Mouse (Mus musculus): ENCODE measurements at regions not wholly inside any gene's neighbourhood (a gene's known extent, or its start where the extent isn't known, plus 50 kb on each side); places are given as distances from the start of the nearest gene placed in this dataset.
"Not testable (repeated sequence)": the region's sequence is repeated elsewhere in the genome, so short reads cannot be mapped to it uniquely, and the experiment has no call there.

- Histone ChIP-seq H3K4me3 (ENCODE audit: low read length) (no peak overlapping the region), H3K4me1 (ENCODE audit: control insufficient read depth, insufficient read depth, low read depth, low read length) (peaks cover 23% of the 10 kb centered on the region), H3K27me3 (replicated peaks; ENCODE audit: control insufficient read depth, insufficient read depth, low read length) (peaks cover 2% of the 10 kb centered on the region; the same call in 1 of the 2 replicates), H3K9ac (ENCODE audit: low read depth, low read length) (no peak overlapping the region), H3K4me2 (ENCODE audit: low read length) (no peak overlapping the region), H3K36me3 (ENCODE audit: control insufficient read depth, insufficient read depth, low read length) (no peaks in the 10 kb centered on the region), H3K9me3 (ENCODE audit: control insufficient read depth, low read length) (no peaks in the 10 kb centered on the region), H3K27ac (ENCODE audit: low read depth, low read length) (no peak overlapping the region)
- ATAC-seq, result peak; percentile 56
- 49% methylated on average over 6 of the region's 6 CpGs for WGBS
These were observed 188.1 kb upstream of the Irx4 start for GRCm38 (mm10) chr13:73071854-73072852.

GRCm38 (mm10) chr13:73077866-73078430 lies 182.3 kb upstream of the Irx4 start:
- no peaks in the 10 kb centered on the region for H3K9me3 ChIP-seq (ENCODE audit: control insufficient read depth, low read length)
- no peak overlapping the region for H3K4me3 ChIP-seq (ENCODE audit: low read length)
- 80% methylated on average over 2 of the region's 2 CpGs for WGBS
- no peak overlapping the region for H3K27ac ChIP-seq (ENCODE audit: low read depth, low read length)
- peaks cover 2% of the 10 kb centered on the region; the same call in 1 of the 2 replicates for H3K27me3 ChIP-seq (replicated peaks; ENCODE audit: control insufficient read depth, insufficient read depth, low read length)
- H3K36me3 ChIP-seq (ENCODE audit: control insufficient read depth, insufficient read depth, low read length), result no peaks in the 10 kb centered on the region
- no peak overlapping the region for H3K9ac ChIP-seq (ENCODE audit: low read depth, low read length)
- no peak overlapping the region for H3K4me2 ChIP-seq (ENCODE audit: low read length)
- no peak for ATAC-seq
- H3K4me1 ChIP-seq (ENCODE audit: control insufficient read depth, insufficient read depth, low read depth, low read length), result no peaks in the 10 kb centered on the region

GRCm38 (mm10) chr13:73087815-73088214 lies 172.5 kb upstream of the Irx4 start:
- H3K4me2 ChIP-seq (ENCODE audit: low read length); H3K4me3 ChIP-seq (ENCODE audit: low read length); H3K9me3 ChIP-seq (ENCODE audit: control insufficient read depth, low read length); H3K36me3 ChIP-seq (ENCODE audit: control insufficient read depth, insufficient read depth, low read length); H3K9ac ChIP-seq (ENCODE audit: low read depth, low read length); ATAC-seq; H3K4me1 ChIP-seq (ENCODE audit: control insufficient read depth, insufficient read depth, low read depth, low read length); H3K27me3 ChIP-seq (replicated peaks; ENCODE audit: control insufficient read depth, insufficient read depth, low read length); H3K27ac ChIP-seq (ENCODE audit: low read depth, low read length): not testable (repeated sequence)

GRCm38 (mm10) chr13:73091886-73092285 lies 168.4 kb upstream of the Irx4 start:
- Histone ChIP-seq H3K4me1 (ENCODE audit: control insufficient read depth, insufficient read depth, low read depth, low read length) (no peaks in the 10 kb centered on the region), H3K4me3 (ENCODE audit: low read length) (no peak overlapping the region), H3K27ac (ENCODE audit: low read depth, low read length) (no peak overlapping the region), H3K36me3 (ENCODE audit: control insufficient read depth, insufficient read depth, low read length) (no peaks in the 10 kb centered on the region), H3K9ac (ENCODE audit: low read depth, low read length) (no peak overlapping the region), H3K27me3 (replicated peaks; ENCODE audit: control insufficient read depth, insufficient read depth, low read length) (no peaks in the 10 kb centered on the region; the same call in 1 of the 2 replicates), H3K4me2 (ENCODE audit: low read length) (no peak overlapping the region), H3K9me3 (ENCODE audit: control insufficient read depth, low read length) (no peaks in the 10 kb centered on the region)
- 57% methylated on average over 3 of the region's 3 CpGs for WGBS
- ATAC-seq, result no peak

- Histone ChIP-seq H3K36me3 (ENCODE audit: control insufficient read depth, insufficient read depth, low read length) (no peaks in the 10 kb centered on the region), H3K4me2 (ENCODE audit: low read length) (no peak overlapping the region), H3K27me3 (replicated peaks; ENCODE audit: control insufficient read depth, insufficient read depth, low read length) (no peaks in the 10 kb centered on the region; the same call in 1 of the 2 replicates), H3K27ac (ENCODE audit: low read depth, low read length) (no peak overlapping the region), H3K4me1 (ENCODE audit: control insufficient read depth, insufficient read depth, low read depth, low read length) (no peaks in the 10 kb centered on the region), H3K9me3 (ENCODE audit: control insufficient read depth, low read length) (no peaks in the 10 kb centered on the region), H3K4me3 (ENCODE audit: low read length) (no peak overlapping the region), H3K9ac (ENCODE audit: low read depth, low read length) (no peak overlapping the region)
- WGBS, result 56% methylated on average over 9 of the region's 9 CpGs
- ATAC-seq, result no peak
These were observed 162.8 kb upstream of the Irx4 start for GRCm38 (mm10) chr13:73097502-73097901.

- Histone ChIP-seq H3K4me1 (ENCODE audit: control insufficient read depth, insufficient read depth, low read depth, low read length) (no peaks in the 10 kb centered on the region), H3K36me3 (ENCODE audit: control insufficient read depth, insufficient read depth, low read length) (no peaks in the 10 kb centered on the region), H3K27ac (ENCODE audit: low read depth, low read length) (no peak overlapping the region), H3K9me3 (ENCODE audit: control insufficient read depth, low read length) (no peaks in the 10 kb centered on the region; the same call in 1 of the 2 replicates), H3K9ac (ENCODE audit: low read depth, low read length) (no peak overlapping the region), H3K27me3 (replicated peaks; ENCODE audit: control insufficient read depth, insufficient read depth, low read length) (no peaks in the 10 kb centered on the region), H3K4me3 (ENCODE audit: low read length) (no peak overlapping the region), H3K4me2 (ENCODE audit: low read length) (no peak overlapping the region)
- 24% methylated on average over 1 of the region's 1 CpGs for WGBS
- ATAC-seq, result no peak
These were observed 160.9 kb upstream of the Irx4 start for GRCm38 (mm10) chr13:73099407-73099806.

- WGBS, result 21% methylated on average over 14 of the region's 14 CpGs
- H3K4me2 ChIP-seq (ENCODE audit: low read length), result no peak overlapping the region
- ATAC-seq, result peak; percentile 77
These were observed 152.9 kb upstream of the Irx4 start for GRCm38 (mm10) chr13:73107250-73107993.

GRCm38 (mm10) chr13:73116822-73117632 lies 143.3 kb upstream of the Irx4 start:
- no peaks in the 10 kb centered on the region for H3K9me3 ChIP-seq (ENCODE audit: control insufficient read depth, low read length)
- 26% methylated on average over 22 of the region's 22 CpGs for WGBS
- H3K9ac ChIP-seq (ENCODE audit: low read depth, low read length), result peak overlapping the region; percentile 38; the same call in 1 of the 2 replicates
- H3K27me3 ChIP-seq (replicated peaks; ENCODE audit: control insufficient read depth, insufficient read depth, low read length), result peaks cover 4% of the 10 kb centered on the region
- H3K4me3 ChIP-seq (ENCODE audit: low read length), result peak overlapping the region; percentile 33
- no peaks in the 10 kb centered on the region for H3K36me3 ChIP-seq (ENCODE audit: control insufficient read depth, insufficient read depth, low read length)
- peak overlapping the region; percentile 58 for H3K4me2 ChIP-seq (ENCODE audit: low read length)
- peaks cover 8% of the 10 kb centered on the region for H3K4me1 ChIP-seq (ENCODE audit: control insufficient read depth, insufficient read depth, low read depth, low read length)
- ATAC-seq, result peak; percentile 93
- peak overlapping the region; percentile 51; the same call in 1 of the 2 replicates for H3K27ac ChIP-seq (ENCODE audit: low read depth, low read length)

More at GRCm38 (mm10) chr13:73107250-73107993, 152.9 kb upstream of the Irx4 start:
- Histone ChIP-seq H3K4me3 (ENCODE audit: low read length) (no peak overlapping the region), H3K27me3 (replicated peaks; ENCODE audit: control insufficient read depth, insufficient read depth, low read length) (peaks cover 3% of the 10 kb centered on the region; the same call in 1 of the 2 replicates), H3K9ac (ENCODE audit: low read depth, low read length) (no peak overlapping the region), H3K27ac (ENCODE audit: low read depth, low read length) (no peak overlapping the region), H3K9me3 (ENCODE audit: control insufficient read depth, low read length) (no peaks in the 10 kb centered on the region; the same call in 1 of the 2 replicates), H3K36me3 (ENCODE audit: control insufficient read depth, insufficient read depth, low read length) (no peaks in the 10 kb centered on the region), H3K4me1 (ENCODE audit: control insufficient read depth, insufficient read depth, low read depth, low read length) (peaks cover 6% of the 10 kb centered on the region)

Data from hindbrain, embryonic 16.5 days (tissue).